Mouse (Mus musculus) MEL-GATA-1-ER (cell line): ENCODE results near the gene Prpf8.

Experiments used
- DNase-seq: peaks from one replicate; pipeline ENCODE4 v3.0.0-alpha.2; 2012; ENCODE audit warnings: low read depth; ENCODE audit errors: extremely low read depth

Prpf8 gene

DNA sequence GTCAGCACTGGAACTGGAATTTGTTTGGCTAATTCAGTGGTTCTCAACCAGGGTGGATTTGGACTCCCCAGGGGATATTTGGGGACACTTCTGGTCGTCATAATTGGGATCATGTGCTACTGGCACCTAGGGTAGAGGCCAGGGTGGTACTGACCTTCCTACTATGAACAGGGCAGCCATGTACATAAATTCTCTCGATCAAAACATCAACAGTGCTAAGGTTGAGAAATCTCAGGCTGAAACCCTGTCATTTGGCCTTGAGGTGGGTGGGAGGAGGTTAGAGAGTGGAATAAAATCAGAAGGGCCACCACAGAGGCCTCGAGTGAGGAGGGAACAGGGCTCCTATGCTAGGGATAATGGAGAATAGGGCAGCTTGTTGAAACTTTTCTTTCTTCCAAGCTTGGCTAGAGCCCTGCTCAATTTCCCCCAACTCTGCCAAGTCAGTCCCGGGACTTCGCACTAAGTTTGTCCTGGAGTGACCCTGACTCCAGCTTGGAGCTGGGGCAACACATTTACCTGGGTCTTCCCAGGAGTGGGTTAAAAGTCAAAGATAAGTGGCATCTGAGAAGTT, 27.4 kb upstream of the Prpf8 start:
- DNase-seq, result no peak

DNA sequence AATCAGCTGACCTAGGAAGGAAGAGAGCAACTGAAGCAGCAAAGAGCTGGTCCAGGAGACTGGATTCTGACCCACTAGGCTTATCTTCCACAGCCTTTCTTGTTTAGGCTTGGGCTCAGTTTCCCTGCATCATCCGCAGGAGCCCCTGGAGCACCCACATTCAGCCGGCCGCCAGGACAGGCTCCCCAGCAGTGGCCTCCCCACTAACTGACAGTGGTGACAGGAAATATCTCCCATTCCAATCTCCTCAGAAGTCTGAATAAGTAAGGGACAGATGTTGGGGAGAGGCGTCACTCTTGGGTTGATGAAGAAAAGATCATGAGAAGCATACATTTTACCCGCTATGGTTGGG, 26.9 kb upstream of the Prpf8 start:
- no peak for DNase-seq

DNA sequence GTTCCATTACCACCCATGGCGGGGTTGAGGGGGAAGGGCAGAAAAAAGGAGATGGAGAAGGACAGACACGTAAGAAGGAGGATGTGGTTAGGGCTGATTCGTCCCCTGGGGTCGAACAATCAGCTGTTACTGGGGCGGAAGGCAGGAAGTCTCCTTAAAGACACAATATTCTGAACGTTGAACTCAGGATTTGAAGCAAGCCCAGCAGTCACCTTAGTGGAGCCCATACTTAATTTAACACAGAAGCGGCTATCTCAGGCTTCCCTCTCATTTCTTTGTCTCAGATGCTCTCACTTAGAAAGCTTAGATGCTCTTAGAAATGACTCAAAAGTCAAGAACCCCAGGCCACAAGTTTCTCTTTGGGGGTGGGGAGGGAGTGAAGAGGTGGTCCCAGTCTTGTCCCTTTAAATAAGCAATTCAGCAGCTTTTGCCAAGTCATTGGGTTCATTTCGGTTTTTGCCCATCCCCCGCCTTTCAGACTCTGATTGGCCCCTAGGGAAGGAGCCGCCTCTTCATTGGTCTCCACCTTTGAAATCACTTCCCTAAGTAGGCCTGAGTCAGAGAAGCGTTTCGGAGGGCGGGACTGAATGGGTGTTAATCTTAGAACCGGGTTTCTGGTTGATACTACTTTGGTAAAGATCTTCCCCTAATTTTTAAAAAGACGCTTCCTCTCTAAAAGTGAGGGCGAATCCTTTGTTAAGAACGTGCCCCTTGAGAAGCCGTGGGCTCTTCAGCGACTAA, 26.3 kb upstream of the Prpf8 start:
- DNase-seq, result peak; percentile 97

DNA sequence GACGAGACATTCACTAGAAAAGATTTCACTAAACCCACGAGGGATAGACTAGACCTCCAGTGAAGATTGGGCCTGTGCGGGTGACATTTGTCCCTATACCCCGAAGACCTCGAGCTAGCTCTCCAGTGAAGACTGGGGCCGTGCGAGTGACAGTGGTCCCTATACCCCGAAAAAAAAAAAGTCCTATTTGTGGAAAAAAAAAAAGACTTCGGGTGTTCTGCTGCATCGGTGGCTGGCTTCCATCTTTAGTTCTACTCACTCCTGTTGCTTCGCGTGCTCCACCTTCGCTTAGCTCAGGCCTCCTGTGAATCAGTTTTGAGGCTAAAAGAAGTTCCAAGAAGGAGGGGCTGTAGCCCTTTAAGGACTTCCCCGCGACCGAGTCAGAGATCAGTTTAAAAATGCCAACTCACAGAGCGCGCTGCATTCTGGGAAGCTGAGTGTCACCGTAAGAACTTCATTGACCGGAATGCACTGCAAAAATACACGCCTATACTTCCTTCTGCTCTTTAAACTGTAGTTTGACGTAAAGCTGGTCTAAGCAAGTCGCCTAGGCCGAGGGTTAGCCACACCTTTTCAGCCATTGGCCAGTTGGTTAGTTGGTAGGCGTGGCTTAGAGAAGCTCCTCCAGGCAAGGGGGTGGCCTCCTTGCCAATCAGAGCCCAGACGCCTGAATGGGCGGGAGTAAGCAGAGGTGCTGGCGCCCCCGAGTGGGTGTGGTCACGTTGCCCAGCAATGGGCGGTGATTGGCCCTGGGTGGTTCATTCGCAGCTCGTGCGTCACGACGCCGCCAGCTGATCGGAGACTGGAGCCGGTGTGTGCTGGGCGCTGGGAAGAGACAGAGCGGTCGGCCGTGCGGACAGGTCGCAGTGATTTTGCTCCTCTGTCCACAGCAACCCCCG, 25.5 kb upstream of the Prpf8 start, which contains the start of gene Tlcd2:
TSS of gene Tlcd2 (plus strand) at position 872 of the 899 bp plus-strand sequence.
- DNase-seq, result peak; percentile 100

DNA sequence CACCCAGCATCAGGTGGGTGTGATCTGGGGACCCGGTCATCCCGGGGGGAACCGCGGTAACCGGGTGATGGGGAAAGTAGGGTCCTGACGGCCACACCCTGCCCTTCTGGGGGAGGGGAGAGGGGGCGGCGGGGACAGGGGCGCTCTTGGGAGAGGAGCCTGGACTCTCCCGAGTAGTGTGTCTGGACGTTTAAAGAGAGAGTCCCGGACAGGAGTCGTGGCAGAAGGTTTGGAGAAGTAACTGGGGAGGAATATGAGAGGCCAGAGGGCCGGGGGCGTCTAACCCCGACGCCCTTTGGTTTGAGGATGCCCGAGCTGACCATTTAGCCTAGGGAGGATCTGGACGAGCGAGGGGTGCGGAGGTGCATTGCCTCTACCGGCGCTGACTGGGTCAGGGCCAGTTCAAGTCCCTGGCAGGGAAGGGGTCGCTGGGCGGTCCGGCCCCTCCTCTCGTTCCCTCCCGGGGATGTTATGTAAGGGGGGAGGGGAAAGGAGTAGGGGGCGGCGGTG, 24.8 kb upstream of the Prpf8 start:
- DNase-seq, result no peak

DNA sequence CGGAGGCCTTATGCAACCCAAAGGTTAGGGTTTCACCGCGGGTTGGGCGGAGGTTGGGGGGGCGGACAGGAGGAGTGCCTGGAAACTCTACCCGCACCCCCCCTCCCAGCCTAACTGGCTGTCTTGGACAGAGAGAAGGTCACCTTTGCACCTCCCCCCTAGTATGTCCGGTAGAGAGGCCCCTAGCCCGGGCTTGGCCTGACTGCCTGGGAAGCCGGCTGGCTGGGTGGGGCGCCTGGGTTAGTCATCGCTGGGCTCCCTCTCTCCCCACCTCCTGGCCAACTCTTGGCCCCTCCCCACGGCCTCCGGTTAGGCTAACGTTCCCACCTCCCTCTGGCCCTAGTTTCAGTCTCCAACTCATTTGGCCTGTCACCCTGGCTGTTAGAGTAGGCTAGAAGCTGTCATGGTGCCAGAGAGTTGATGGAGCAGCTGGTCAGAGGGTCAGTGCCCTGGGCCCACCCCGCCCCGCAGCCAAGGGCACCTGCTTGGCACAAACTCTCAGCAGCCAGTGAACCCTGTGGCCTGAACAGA, 24.3 kb upstream of the Prpf8 start:
- DNase-seq, result peak; percentile 54

DNA sequence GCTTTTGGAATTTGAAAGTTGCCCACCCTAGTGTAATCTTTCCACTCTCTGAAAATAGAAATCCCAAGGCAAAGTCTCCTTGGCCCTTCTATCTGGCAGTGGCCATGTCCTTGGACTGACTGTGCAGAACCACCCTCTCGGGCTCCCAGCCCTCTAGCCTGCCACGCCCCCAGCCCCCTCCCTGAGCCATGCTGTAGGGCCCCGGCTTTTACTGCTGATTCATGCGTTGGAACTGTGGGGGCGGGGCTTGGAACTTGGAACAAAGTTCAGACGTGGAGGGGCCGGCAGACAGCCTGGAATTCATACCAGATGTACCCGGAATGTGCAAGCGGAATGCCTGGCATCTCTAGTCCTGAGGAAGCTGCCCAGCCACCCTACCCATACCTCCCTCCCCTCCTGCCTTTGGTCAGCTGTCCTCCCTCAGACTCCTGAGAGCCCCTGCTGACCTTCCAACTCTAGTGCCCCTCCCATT, 23.7 kb upstream of the Prpf8 start:
- peak; percentile 68 for DNase-seq

DNA sequence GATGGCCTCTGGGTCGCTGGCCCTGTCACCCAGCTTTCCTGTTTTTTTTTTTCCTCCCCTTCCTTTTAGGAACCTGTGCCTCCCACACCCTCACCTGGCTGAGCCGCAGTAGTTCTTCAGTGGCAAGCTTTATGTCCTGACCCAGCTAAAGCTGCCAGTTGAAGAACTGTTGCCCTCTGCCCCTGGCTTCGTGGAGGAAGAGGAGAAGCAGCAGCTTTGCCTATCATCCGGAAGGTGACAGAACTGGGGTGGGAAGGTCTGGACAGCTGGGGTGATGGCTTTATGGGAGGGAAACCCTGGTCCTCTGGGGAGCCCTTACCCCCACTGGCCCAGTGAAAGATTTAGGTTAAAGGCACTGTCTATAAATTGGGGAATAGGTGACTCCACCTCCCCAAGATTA, 23.0 kb upstream of the Prpf8 start:
- DNase-seq, result no peak

DNA sequence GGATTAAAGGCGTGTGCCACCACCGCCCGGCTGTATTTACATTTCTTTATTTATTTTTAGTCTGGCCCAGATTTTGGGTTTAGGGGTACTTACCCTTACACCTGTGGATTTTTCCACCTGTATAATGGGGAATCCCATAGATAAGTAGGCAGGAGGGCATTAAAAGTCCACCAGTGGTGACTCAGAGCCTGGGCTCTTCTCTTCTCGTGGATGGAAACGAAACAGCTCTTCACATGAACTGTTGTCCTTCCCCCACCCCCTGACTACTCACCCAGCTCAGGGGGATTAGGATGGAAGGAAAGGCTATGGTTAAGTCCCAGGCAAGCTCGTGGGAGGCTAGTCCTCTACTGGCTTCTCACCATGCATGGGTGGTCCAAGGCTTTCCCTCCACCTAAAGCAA, 22.2 kb upstream of the Prpf8 start:
- DNase-seq, result no peak

DNA sequence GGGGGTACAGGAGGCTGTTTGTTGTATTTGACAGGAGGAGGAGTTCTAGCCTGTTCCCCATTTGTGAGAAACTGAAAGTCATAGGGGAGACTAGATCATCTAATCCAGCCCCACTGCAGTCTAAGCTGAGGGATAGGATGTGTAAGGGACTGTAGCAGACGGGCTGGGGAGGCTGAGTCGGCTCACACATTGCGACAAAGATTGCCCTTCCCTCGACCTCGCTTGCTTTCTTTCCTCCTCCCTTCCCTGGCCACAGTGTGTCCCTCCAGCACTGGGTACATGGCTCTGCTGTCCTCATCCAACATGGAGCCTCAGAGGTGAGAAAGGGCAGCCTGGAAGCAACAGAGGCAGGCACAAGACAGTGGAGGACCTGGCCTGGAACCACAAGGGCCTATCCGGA, 21.6 kb upstream of the Prpf8 start:
- no peak for DNase-seq

DNA sequence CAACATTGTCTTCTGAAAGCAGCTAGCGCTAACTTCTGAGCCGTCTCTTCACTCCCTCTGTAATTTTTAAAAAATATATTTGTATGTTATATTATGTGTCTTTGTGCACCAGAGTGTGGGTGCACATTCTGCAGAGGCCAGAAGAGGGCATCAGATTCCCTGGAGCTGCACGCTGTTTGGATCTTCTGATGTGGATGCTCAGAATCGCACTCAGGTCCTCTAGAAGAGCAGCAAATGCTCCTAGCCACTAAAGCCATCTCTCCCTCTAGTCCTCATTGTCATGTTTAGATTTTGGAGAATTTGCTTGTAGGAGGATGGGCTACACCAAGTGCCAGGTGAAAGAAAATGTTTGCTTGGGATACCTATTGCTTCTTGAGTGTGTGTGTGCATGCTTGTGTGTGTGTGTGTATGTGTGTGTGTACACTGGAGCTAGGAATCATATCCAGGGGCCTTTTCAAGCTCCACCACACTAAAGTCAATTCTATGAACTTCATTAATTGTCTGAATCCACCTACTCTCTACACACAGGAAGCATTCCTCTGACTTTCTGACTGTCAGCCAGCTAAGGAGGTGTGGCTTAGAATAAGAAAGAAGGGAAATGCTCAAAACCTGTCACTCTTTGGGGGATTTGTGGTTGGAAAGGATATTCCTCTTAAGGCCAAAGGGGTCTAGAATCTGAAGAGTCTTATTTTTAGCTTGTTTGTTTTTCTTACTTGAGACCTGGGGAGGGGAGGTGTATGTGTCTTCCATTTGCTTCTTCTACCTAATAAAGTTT, 19.7 kb upstream of the Prpf8 start:
- DNase-seq, result no peak

DNA sequence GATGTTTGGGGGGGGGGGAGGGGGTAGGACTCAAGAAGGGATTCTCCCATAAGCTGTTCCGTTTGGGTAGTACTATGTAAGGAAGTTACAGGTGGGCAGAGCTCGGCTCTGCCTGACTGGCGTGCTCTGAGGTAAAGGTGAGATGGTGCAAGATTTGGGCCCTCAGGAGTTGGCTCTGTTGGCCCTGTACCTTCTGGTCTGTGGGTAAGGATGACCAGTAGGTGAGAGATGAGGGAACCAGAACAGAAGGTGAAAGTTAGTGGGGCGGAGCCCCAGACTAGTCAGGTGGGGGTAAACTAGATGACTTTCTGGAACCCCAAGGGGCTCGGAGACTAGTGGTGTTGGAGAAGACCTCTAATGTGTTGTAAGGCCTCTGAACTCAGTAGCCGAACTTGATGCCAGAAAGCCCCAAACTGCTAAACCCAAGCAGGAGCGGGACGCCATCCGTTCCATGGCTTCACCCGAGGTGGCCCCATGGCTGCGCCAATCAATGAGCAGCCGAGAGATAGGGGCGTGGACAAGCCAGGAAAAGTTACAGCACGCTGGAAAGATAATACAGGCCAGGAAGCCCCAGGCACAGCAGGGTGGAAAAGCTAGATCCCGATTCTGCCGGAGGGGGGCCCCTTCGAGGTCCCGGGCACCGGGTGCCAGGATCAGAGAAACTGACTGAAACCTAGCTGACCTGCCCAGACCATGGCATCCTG, 19.0 kb upstream of the Prpf8 start:
- DNase-seq, result no peak

DNA sequence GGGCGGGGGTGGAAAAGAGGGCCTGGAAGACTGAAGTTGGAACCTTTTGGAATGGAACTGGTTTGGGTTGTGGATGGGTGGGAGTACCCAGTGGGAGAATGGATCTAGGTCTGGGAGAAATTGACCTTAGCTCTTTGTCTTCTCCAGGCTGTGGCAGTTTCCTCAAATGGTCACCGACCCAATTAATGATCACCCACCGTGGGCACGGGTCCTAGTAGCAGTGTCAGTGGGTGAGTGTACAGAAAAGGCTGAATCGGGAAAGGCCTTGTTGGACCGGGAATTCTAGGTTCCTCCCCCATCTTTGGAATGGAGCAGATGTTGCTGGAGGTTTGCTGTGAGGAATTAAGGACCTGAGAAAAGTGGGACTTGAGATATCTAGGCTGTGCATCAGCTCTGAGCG, 18.2 kb upstream of the Prpf8 start:
- no peak for DNase-seq

DNA sequence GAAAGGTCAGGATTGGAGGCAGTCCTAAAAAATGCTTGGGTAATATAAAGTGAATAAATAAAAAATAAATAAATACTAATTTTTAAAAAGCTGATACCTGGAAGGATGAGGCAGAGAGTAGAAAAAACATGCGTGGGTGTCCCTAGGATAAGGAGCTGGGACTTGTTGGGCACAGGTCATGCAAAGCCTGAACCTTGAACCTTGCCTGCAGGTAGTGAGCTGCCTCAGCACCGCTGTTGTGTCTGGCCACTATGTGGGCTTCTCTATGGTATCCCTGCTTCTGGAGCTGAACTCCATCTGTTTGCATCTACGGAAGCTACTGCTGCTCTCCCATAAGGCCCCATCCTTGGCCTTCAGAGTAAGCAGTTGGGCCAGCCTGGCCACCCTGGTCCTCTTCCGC, 17.4 kb upstream of the Prpf8 start:
- DNase-seq, result no peak

DNA sequence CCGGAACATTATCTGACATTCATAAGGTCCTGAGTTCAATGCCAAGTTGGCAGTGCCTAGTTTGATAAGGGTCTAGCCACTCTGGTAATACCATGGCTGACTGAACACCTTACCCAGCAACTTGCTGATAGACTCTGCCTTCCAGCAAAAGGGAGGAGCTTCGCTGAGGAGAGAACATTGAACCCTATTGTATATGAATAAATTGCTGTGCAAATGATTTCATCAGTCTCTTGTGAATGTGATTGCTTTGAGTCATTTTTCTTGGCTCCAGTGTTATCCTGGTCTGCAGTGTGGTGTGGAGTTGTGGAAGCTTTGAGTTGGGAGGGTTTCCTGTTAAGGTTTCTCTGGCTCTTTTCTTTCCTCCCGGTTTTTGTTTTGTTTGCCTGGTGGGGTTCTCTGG, 15.9 kb upstream of the Prpf8 start:
- DNase-seq, result no peak

DNA sequence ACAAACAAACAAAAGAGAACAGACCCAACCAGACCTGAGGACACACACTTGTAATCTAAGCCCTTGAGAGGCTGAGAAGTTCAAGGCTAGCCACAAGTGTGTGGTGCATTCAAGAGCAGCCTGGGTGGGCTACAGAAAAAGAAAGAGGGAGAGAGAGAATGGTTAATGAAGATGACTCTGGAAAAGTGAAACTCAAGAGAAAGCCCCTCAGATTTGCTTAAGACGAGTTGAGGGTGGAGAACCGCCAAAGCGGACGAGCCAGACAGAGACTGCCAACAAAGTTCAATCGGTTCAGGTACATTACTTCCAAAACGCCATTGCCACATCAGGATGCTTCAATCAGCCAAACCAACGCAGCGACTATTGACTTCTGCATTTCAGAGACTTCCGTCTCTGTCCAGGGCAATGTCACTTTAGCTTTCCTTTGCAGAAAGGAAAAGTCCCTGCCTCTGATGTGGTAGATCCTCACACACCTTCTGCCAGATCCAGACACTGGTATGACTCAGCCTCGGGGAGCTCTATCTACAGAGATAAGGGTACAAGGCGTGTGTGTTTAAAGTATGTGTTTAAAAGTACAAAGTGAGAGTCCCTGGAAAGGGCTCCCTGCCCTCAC, 14.0 kb upstream of the Prpf8 start:
- no peak for DNase-seq

DNA sequence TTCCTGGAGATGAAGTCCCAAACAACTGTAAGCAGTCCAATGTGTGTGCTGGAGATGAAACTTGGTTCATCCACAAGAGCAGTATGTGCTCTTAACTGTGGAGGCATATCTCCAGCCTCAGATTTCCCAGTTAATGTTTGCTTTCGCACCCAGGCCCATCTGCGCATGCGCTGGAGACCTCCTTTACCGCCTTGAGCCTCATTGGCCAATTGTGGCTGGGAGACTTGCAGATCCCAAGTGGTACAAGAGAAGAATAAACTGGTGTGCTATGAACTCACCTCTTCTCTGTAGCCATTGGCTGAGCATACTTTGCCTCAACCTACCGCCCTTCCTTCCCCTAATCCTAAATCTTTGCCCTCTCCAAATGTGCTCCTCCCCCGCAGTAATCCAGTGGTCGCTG, 13.2 kb upstream of the Prpf8 start:
- DNase-seq, result no peak

DNA sequence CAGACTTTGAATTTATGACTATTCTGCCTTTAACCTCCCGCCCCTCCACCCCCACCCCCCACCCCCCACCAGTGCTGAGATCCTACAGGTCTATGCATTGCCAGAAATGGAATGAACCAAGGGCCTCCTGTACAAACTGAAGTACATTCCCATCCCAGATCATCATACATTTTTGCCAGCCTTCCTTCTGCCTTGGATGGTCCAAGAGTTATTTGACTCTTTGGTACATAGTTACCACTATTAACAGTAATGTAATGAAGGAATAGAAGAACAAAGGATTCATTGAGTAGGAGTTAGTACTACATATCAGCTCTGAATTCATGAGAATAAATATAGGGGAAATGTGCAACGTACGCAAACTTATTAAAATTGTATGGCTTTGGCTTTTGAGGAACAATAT, 424 bp upstream of the Prpf8 start:
- DNase-seq, result no peak

DNA sequence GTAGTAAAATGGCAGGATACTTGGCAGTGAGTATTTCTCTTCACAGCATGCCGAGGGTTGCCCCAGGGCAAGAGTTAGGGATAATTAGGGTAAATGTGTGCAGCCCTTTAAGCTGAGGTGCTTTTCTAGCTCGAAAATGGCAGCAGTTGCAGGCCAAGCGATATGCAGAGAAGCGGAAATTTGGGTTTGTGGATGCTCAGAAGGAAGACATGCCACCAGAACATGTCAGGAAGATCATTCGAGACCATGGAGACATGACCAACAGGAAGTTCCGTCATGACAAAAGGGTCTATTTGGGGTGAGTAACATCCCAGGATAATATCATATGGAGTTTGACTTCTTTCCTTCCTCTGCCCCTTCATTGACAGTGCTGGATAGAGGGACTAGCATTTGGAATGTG, 880 bp downstream of the Prpf8 start:
- peak; percentile 7 for DNase-seq
